Mouse (Mus musculus): ENCODE measurements around the gene Vipr1. TPM values are rescaled to one million over a fixed set of nuclear protein-coding genes. Genes with fewer than 3 reads are reported as not detected.

Vipr1 gene
- total RNA-seq, 2 experiments from 2014 or later: 2.5 to 2.6 TPM

DNA sequence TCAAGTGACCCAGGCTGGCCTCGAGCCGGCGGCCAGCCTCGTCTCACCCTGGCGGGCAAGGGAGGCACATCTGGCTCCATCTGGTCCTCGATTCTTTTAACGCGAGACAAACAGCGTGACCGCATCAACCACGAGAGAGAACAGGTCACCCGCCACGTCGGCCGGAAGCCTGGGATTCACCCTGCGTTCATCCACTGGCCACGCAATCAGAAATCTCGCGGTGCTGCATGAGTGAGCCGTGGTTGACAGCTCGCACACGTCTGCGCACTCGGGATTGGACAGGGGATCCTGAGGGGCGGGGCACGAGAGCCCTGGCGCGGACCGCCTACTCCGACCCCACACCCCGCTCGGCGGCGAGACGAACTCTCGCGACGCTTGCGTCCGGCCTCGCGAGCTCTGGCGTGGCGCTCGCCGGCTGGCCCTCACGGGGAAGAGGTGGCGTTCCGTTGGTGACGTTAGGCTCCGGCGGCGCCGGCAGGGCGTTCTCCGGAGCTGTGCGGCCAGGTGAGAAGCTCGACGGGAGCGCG is 76.3 kb downstream of the Vipr1 start, which contains the start of gene Nktr:
TSS of gene Nktr (plus strand) at position 378 of the 527 bp plus-strand sequence.
- peak; percentile 99 for DNase-seq

DNA sequence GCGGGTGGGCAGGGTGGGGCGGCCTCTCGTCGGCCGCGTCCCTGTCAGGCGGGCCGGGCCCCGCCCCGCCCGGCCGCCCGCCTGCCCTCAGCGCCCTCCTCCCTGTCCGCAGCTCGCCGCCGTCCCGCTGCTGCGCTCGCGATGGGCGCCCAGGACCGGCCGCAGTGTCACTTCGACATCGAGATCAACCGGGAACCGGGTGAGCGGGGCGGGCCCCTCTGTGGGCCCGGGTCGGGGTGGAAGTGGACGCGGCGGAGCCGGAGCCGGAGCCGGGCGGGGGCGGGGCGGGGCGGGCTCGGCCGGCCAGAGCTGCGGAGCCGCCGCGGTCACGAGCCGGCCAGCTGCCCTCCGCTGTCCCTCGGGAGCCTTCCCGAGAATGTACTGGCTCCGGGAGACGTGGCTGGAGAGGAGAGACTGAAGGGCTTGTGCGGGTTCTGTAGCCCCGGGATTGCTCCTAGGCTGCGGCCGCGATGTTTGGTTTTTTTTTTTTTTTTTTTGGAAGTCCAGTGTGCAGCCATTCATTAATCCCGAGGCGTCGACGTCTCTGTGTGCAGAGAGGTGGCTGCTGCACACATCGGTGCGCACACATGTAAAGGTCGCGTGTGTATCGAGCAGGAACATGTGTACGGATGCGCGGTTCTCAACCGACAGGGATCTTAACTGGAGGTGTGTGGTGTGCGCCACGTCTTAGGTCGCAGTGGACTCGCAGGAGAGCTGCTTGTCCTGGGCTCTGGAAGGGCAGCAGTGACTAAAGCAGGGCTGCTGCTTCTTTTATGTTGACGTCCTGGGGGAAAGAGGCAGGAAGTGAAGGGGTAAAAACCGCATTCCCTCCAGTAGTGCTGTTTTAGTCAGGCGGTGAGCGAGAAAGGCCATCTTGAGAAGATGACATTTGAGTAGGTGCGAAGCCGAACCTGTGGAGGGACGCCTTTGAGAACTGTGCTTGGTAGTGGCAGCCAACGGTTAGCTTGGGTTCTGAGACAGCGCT is 77.1 kb downstream of the Vipr1 start:
- DNase-seq: no peak

Other genes with a start within 250 kb of the Vipr1 start
- gene Cck, start 147.0 kb upstream of the Vipr1 start, total RNA-seq (2021): 1 to 10 TPM; 1.2 to 1.4 TPM
- gene Lyzl4, start 620 bp upstream of the Vipr1 start, total RNA-seq (2021): not detected
- gene Sec22c, start 62.8 kb downstream of the Vipr1 start, total RNA-seq (2021): 1 to 10 TPM; 3.8 to 4.3 TPM
- 100 to 1,000 TPM; 104 to 105 TPM for gene Ss18l2, start 67.6 kb downstream of the Vipr1 start, total RNA-seq (2021)
- 10 to 100 TPM; 30.0 to 30.1 TPM for gene Nktr, start 76.5 kb downstream of the Vipr1 start, total RNA-seq (2021)
- gene Zfp651, start 116.6 kb downstream of the Vipr1 start, total RNA-seq (2021): 100 to 1,000 TPM in 1 of 2 experiments, 10 to 100 TPM in 1; 78.3 to 101 TPM
- 100 to 1,000 TPM; 116 to 215 TPM for gene Klhl40, start 134.9 kb downstream of the Vipr1 start, total RNA-seq (2021)
- gene Hhatl, start 149.8 kb downstream of the Vipr1 start, total RNA-seq (2021): 100 to 1,000 TPM; 193 to 201 TPM
- under 1 TPM; 0.32 to 0.46 TPM for gene Ccdc13, start 196.7 kb downstream of the Vipr1 start, total RNA-seq (2021)
- 100 to 1,000 TPM; 110 to 115 TPM for gene Higd1a, start 215.6 kb downstream of the Vipr1 start, total RNA-seq (2021)